Mouse (Mus musculus) T-helper 17 cell (primary cell): ENCODE measurements at regions not wholly inside any gene's neighbourhood (a gene's known extent, or its start where the extent isn't known, plus 50 kb on each side); places are given as distances from the start of the nearest gene placed in this dataset.
"Not testable (repeated sequence)": the region's sequence is repeated elsewhere in the genome, so short reads cannot be mapped to it uniquely, and the experiment has no call there.

Experiments used
- in situ Hi-C, 2 experiments: fragments of 300-600 bp; cut with MboI, MseI; formaldehyde crosslinking; loops; 1 replicate in 1 of 2; 2 replicates in 1 of 2; pipeline ENCODE4 v1.15.1; 2025; ENCODE audit warnings: high pct_unique_total_duplicates in 2 of 2

- in situ Hi-C loops: no loop called here
These were observed 106.2 kb downstream of the Sec31a start for GRCm38 (mm10) chr5:100309807-100310165.

DNA sequence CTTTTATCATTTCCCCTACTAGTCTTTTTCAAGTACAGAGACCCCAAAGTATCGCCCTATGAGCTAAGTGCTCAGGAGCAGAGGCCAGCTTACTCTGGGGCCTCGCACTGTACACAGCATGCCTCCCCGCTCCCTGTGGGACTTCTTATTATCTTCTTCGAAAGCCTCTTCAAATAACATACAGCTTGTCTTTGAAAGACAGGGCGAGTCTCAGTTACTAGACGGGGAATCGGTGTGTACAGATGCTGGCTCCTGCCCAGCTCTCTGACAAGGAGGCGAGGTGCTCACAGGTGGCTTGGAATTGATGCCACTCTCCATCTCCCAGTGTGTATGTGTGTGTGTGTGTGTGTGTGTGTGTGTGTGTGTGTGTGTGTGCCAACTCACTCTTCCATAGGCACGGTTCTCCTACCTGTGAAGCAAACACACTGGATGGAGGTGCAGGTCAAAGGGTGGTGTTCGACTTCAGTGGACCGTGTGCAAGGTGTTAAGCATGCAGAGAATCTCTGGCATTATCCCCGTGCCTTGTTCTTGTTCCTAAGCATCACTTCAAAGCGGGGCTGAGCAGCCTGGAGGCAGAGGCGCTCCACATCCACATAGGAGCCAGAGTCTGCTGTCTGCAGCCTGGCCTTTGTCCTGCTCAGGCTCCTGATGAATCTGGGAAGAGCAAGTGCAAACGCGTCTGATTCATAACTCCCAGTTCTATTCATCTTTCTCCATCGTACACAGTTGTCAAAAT, 106.8 kb downstream of the Sec31a start:
- in situ Hi-C loops: no loop called here

GRCm38 (mm10) chr5:100304403-100304802, 111.6 kb downstream of the Sec31a start:
- in situ Hi-C loops: loop anchor here in 1 of 2 experiments (5.0 kb wide), 1 partner anchor 93 kb away; no protein-coding TSS in a partner anchor

DNA sequence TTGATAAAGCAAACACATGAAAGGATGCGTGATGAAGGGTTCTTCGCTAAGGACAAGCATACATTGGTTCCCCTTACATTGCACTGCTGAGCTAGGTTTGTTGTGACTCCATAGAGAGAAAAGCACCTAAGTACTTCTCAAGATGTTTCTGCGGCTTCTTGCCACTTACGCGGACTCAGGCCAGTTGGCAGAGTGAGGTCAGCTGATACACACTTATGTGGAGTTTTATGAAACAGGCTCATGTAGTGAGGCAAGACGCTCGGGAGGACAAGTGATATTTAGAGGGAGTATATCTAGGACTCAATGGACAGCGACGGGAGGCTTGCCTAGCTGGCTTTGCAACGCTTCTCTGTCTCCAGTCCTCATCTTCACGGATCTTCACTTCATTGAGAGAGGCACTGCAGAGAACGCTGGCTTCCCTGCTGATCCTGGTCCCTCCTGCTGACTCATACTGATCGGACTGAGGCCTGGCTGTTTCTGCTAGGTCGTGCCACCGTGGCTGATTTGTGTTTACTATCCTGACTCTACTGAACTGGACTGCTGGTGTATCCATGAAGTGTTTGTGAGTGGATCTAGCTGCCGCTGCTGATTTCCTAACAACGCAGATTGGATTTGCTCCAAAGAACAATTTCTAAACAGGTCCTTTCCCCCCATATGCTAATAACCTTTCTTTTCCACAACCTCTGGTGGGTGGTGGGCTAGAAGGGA, 113.8 kb downstream of the Sec31a start:
- in situ Hi-C loops: loop anchor here in 1 of 2 experiments (5.0 kb wide), 1 partner anchor 95 kb away; no protein-coding TSS in a partner anchor

DNA sequence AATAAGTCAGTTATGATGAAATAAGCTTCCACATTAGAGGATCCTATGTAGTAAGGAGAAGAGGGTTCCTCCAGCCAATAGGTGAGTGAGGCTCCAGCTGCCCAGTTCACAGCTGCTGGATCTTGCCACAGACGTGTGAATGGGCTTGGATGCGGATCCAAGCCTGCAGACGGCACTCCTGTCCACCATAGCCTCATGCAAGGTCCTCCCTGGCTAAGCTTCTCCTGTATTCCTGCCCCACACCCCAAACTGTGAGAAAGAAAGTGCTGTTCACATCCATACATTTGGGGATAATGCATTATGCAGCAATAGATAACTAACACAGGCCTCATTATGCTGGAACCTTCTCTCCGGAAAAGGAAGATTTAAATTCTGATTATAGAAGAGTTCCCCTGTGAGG, 116.9 kb downstream of the Sec31a start:
- in situ Hi-C loops: no loop called here

DNA sequence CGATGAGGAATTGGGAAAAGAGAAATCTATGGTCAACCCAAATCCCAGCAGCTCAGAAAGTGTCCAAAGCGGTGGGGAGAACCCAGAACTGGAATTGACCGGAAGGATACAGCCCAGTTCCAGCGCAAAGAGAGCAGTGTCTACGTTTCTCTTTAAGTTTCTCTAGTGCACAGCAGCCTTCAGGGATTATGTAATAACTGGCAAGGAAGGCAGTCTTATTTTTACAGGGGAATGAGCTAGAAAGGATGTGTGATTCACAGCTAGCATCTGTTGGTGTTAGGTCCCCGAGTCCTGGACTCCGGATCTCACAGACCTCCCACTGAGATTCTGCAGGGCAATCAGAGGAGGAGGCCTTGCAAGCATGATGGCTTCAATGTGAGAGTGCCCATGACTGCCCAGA, 121.8 kb downstream of the Sec31a start:
- in situ Hi-C loops: no loop called here

DNA sequence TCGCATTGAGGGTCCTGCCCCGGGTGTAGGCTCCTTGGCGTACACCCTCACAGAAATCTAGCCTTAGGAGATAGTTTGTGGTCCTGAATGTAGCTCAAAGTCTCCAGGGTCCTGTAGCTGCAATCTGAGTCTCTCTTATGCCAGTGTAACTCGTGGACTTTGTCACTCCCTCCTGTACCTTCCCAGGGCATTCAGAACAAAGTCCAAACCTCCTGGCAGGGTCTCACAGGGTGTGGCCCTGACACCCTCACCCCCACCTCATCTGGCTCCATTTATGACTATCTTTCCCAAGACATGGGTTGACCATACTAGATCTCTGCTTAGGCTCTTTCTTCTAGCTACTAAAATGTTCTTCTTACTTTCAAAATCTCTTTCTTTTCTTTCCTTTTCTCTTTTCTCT, 120.6 kb upstream of the Tmem150c start:
- in situ Hi-C loops: no loop called here

DNA sequence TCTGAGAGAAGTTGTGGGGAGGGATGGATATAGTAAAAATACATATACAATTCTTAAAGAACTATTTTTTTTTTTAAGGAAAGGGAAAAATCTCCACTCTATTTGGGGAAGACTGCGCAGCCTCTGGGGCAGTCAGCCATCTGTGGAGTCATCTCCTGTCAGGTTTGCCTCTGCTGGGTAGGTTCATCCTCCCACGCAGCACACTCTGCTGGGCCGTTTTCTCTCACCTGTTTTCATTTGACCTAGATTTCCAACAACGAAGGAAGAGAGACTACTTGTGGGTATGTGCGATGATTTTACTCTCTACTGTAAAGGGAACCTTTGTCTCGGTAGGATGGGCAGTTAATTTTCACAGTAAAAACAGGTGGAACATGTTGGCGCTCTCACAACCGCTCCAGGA, 119.9 kb upstream of the Tmem150c start:
- in situ Hi-C loops: no loop called here

GRCm38 (mm10) chr5:100274674-100275073, 115.1 kb upstream of the Tmem150c start:
- in situ Hi-C loops: no loop called here

DNA sequence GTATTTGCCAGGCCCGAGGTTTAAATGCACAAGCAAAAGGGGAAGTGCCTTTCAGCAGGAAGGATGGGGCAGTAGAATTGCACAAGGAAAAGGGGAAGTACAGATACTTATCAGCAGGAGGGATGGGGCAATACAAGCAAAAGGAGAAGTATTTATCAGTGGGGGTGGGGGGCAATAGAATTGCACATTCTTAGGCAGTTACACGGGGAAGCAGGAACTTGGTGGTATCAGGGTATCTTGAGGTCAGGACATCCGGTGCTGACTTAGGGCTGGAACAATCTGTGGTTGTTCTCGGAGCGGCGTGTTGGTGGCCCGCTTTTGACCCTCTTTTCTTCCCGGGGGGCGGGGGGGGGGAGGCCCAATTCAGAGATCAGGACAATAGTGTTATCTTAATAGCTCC, 112.4 kb upstream of the Tmem150c start:
- in situ Hi-C loops: not testable (repeated sequence)

DNA sequence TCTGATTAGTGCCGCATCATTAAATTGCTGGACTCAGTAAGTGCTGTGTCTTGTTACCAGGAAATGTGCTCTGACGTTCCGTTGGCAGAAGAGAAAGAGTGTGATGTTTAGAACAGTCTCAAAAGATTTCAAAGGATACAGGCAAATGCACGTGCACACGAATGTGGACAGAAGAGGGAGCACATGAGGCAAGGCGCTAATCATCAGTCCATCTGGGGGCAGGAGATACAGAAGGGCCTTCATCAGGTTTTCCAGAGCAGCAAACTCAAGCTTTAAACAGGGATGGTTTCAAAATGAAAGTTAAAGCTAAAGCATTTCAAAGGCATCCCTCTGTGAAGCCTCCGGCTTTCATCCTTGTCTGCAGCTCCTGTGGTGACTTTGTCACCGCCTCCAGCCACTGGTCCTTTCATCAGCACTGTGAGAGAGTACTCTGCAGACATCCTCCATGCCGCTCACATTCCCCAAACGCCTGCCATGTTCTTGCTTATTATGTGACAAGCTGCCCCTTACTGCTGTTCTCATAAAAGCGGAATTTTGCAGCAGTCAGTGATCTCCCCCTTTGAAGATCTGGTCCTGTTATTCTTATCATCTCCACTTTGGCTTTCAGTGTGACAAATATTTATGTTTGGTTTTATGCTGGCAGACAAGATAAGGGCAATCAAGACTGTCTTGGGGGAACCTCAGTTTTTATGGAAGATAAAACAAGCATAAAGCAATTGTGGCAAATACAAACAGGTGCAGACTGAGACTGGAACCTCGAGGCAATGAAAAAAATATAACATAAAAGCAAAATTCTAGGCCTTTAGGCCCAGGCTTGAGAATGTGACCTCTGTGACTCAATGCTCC, 111.5 kb upstream of the Tmem150c start:
- in situ Hi-C loops: no loop called here

- in situ Hi-C loops: no loop called here
These were observed 108.7 kb upstream of the Tmem150c start for GRCm38 (mm10) chr5:100268111-100268878.

- in situ Hi-C loops: no loop called here
These were observed 107.3 kb upstream of the Tmem150c start for GRCm38 (mm10) chr5:100266671-100267510.

GRCm38 (mm10) chr5:100259803-100260693, 100.4 kb upstream of the Tmem150c start:
- in situ Hi-C loops: no loop called here

- in situ Hi-C loops: no loop called here
These were observed 99.5 kb upstream of the Tmem150c start for GRCm38 (mm10) chr5:100258952-100259710.

DNA sequence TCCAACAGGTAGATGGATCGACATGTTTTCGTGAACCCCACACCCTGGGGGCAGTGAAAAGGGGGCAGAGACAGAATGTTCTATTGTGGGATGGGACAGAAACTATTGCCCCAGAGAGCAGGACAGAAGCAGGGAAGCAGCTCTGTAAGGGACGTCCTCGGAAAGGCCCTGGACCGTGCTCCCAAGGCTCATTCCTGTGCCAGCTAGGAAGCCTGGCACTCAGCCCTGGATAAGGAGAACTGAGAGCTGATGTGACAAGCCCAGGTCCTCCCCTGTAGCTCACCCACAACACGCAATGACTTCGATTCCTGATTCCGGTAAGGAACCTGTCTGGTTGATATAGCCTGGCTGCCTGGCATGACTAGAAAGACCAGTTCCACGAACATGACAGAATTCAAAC, 95.7 kb upstream of the Tmem150c start:
- in situ Hi-C loops: no loop called here

GRCm38 (mm10) chr5:100252036-100252435, 92.4 kb upstream of the Tmem150c start:
- in situ Hi-C loops: no loop called here

- in situ Hi-C loops: no loop called here
These were observed 90.1 kb upstream of the Tmem150c start for GRCm38 (mm10) chr5:100249757-100250156.

- in situ Hi-C loops: no loop called here
These were observed 89.0 kb upstream of the Tmem150c start for GRCm38 (mm10) chr5:100248611-100249010.
